Mouse (Mus musculus): ENCODE measurements around the gene Srgap3.
"Not testable (repeated sequence)": the region's sequence is repeated elsewhere in the genome, so short reads cannot be mapped to it uniquely, and the experiment has no call there.

The Srgap3 gene

DNA sequence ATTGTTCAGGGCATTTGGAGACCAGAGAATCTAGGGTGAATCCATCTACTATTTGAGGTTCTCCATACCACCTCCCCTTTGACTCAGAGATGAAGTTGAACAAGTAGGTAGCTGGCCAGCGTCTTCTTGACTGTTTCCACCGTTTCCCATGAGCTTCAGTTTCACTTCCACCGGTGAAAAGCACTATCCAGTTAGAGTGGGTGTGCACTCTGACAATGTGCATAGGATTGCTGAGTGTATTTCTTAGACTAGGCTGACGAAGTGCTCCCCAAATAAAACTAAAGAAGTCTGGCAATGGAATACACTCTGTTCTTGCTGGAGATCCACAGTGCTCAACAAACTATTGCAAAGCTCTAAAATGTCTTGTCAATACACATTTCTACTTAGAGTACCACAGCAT, 221.6 kb downstream of the Srgap3 start:
- Histone ChIP-seq H3K4me1 (replicated peaks; ENCODE audit: low read depth, low read length) (peaks cover 35% of the 10 kb centered on the region), H3K9me3 (ENCODE audit: low read length) (0 out of 2 replicates have a peak, but pooled peaks cover 3% of the 10 kb centered on the region), H3K27me3 (ENCODE audit: insufficient read depth, low read length) (no peaks in the 10 kb centered on the region), H3K36me3 (ENCODE audit: insufficient read depth, low read length) (no peaks in the 10 kb centered on the region), H3K4me3 (replicated peaks; ENCODE audit: low read length) (no peak overlapping the region)
- TF ChIP-seq POU5F1 (IDR thresholded peaks at IDR 0.05; ENCODE audit: borderline replicate concordance, low read length) (no peak), CTCF (conservative IDR thresholded peaks at IDR 0.05; ENCODE audit: low read length) (no peak), NANOG (IDR thresholded peaks at IDR 0.05; ENCODE audit: borderline replicate concordance, low read length) (no peak)

DNA sequence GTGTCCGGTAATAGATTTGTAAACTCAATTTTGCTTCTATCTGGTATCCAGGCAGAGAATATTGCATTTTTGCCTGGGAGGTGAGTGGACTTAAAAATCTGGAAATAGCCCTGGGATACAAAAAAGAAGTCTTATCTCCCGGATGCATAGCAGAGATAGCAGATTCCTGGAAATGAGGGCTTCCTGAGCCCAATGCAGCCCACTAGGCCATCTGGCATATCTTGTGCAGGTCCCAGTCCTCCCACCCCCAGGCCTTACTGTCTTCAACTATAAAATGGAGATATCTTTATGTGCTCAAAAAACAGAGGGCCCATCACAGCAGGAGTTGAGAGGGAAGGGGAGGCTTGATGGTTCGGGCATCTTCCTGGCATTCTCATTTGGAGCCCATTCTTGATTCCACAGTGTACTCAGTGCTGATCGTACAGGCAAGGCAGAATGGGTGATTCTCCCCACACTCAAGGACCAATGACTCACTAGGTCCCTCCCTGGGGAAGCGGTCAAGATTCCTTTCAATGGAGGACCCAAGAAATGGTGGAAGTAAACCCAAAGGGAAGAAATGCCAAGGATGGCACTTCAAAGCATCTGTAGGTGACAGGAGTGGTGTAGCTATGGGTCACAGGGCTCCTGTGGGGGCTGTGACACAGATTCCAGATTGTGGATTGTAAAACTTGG, 226.5 kb downstream of the Srgap3 start:
- peaks cover 23% of the 10 kb centered on the region for H3K9me3 ChIP-seq (ENCODE audit: low read length)
- no peaks in the 10 kb centered on the region for H3K4me1 ChIP-seq (replicated peaks; ENCODE audit: low read depth, low read length)
- H3K27me3 ChIP-seq (ENCODE audit: insufficient read depth, low read length): peaks cover 6% of the 10 kb centered on the region; the same call in 1 of the 2 replicates
- no peak overlapping the region for H3K4me3 ChIP-seq (replicated peaks; ENCODE audit: low read length)
- H3K36me3 ChIP-seq (ENCODE audit: insufficient read depth, low read length): no peaks in the 10 kb centered on the region
- TF ChIP-seq NANOG (IDR thresholded peaks at IDR 0.05; ENCODE audit: borderline replicate concordance, low read length) (no peak), CTCF (conservative IDR thresholded peaks at IDR 0.05; ENCODE audit: low read length) (no peak), POU5F1 (IDR thresholded peaks at IDR 0.05; ENCODE audit: borderline replicate concordance, low read length) (no peak)

DNA sequence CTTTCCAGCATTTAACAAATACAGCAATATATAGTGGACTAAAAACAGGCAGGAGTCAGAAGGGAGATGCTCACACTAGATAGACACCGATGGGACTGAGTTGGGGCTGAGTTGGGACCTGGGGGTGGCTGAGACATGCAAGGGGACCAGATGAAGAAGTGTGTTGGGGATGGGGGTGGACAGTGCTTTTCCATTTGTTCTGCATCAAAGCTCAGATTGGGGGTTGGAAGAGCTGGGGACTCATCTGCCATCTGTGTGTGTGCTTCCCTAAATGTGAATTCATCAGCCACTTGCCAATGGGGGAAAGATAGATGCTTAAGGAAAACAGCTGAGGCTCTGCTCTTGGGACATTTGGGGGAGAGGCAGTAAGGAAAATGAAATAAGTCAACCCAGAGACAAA, 227.1 kb downstream of the Srgap3 start:
- H3K36me3 ChIP-seq (ENCODE audit: insufficient read depth, low read length): no peaks in the 10 kb centered on the region
- no peak for TF ChIP-seq POU5F1 (IDR thresholded peaks at IDR 0.05; ENCODE audit: borderline replicate concordance, low read length)
- TF ChIP-seq NANOG (IDR thresholded peaks at IDR 0.05; ENCODE audit: borderline replicate concordance, low read length): no peak
- TF ChIP-seq CTCF (conservative IDR thresholded peaks at IDR 0.05; ENCODE audit: low read length): no peak

GRCm38 (mm10) chr6:112717168-112717567, 229.9 kb downstream of the Srgap3 start:
- Histone ChIP-seq H3K4me1 (replicated peaks; ENCODE audit: low read depth, low read length) (no peaks in the 10 kb centered on the region), H3K9me3 (ENCODE audit: low read length) (peaks cover 57% of the 10 kb centered on the region), H3K27me3 (ENCODE audit: insufficient read depth, low read length) (peaks cover 6% of the 10 kb centered on the region; the same call in 1 of the 2 replicates), H3K36me3 (ENCODE audit: insufficient read depth, low read length) (no peaks in the 10 kb centered on the region), H3K4me3 (replicated peaks; ENCODE audit: low read length) (no peak overlapping the region)
- TF ChIP-seq POU5F1 (IDR thresholded peaks at IDR 0.05; ENCODE audit: borderline replicate concordance, low read length) (no peak), CTCF (conservative IDR thresholded peaks at IDR 0.05; ENCODE audit: low read length) (peak; percentile 17), NANOG (IDR thresholded peaks at IDR 0.05; ENCODE audit: borderline replicate concordance, low read length) (no peak)

More for the DNA sequence above, 227.1 kb downstream of the Srgap3 start:
- H3K4me1 ChIP-seq (replicated peaks; ENCODE audit: low read depth, low read length): no peaks in the 10 kb centered on the region
- H3K27me3 ChIP-seq (ENCODE audit: insufficient read depth, low read length): peaks cover 6% of the 10 kb centered on the region; the same call in 1 of the 2 replicates
- H3K9me3 ChIP-seq (ENCODE audit: low read length): peaks cover 28% of the 10 kb centered on the region
- no peak overlapping the region for H3K4me3 ChIP-seq (replicated peaks; ENCODE audit: low read length)

DNA sequence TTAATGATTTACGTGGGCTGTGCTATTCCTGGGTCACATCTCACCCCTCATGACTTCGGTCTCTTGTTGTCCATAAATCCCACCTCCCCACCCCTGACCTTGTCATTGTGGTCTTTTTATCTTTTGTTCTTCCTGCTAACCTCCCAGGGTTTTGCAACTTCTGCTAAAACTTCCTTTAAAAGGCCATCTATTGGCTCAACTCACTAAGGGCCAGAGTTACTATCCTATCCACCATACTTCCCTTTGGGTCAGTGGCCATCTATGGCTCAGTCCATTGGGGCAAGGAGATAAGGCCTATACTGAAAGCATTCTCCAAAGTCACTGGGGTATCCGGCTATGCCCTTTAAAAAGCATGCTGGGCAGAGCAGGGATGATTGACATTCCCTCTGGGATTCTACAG, 233.1 kb downstream of the Srgap3 start:
- no peaks in the 10 kb centered on the region for H3K4me1 ChIP-seq (replicated peaks; ENCODE audit: low read depth, low read length)
- no peak for TF ChIP-seq POU5F1 (IDR thresholded peaks at IDR 0.05; ENCODE audit: borderline replicate concordance, low read length)
- TF ChIP-seq NANOG (IDR thresholded peaks at IDR 0.05; ENCODE audit: borderline replicate concordance, low read length): no peak
- TF ChIP-seq CTCF (conservative IDR thresholded peaks at IDR 0.05; ENCODE audit: low read length): no peak
- H3K27me3 ChIP-seq (ENCODE audit: insufficient read depth, low read length): peaks cover 4% of the 10 kb centered on the region; the same call in 1 of the 2 replicates
- H3K4me3 ChIP-seq (replicated peaks; ENCODE audit: low read length): no peak overlapping the region
- H3K9me3 ChIP-seq (ENCODE audit: low read length): peaks cover 60% of the 10 kb centered on the region
- no peaks in the 10 kb centered on the region for H3K36me3 ChIP-seq (ENCODE audit: insufficient read depth, low read length)

- H3K9me3 ChIP-seq (ENCODE audit: low read length): peaks cover 38% of the 10 kb centered on the region
- not testable (repeated sequence) for H3K4me3 ChIP-seq (replicated peaks; ENCODE audit: low read length); H3K36me3 ChIP-seq (ENCODE audit: insufficient read depth, low read length); H3K4me1 ChIP-seq (replicated peaks; ENCODE audit: low read depth, low read length)
- peaks cover 13% of the 10 kb centered on the region for H3K27me3 ChIP-seq (ENCODE audit: insufficient read depth, low read length)
Observed at GRCm38 (mm10) chr6:112702296-112702695, 244.8 kb downstream of the Srgap3 start.

- Histone ChIP-seq H3K27me3 (ENCODE audit: insufficient read depth, low read length) (peaks cover 18% of the 10 kb centered on the region), H3K4me3 (replicated peaks; ENCODE audit: low read length) (no peak overlapping the region), H3K4me1 (replicated peaks; ENCODE audit: low read depth, low read length) (peaks cover 10% of the 10 kb centered on the region), H3K36me3 (ENCODE audit: insufficient read depth, low read length) (no peaks in the 10 kb centered on the region), H3K9me3 (ENCODE audit: low read length) (peaks cover 38% of the 10 kb centered on the region)
- TF ChIP-seq POU5F1 (IDR thresholded peaks at IDR 0.05; ENCODE audit: borderline replicate concordance, low read length) (no peak), CTCF (conservative IDR thresholded peaks at IDR 0.05; ENCODE audit: low read length) (peak; percentile 96)
Observed at GRCm38 (mm10) chr6:112700392-112700791, 246.7 kb downstream of the Srgap3 start.

DNA sequence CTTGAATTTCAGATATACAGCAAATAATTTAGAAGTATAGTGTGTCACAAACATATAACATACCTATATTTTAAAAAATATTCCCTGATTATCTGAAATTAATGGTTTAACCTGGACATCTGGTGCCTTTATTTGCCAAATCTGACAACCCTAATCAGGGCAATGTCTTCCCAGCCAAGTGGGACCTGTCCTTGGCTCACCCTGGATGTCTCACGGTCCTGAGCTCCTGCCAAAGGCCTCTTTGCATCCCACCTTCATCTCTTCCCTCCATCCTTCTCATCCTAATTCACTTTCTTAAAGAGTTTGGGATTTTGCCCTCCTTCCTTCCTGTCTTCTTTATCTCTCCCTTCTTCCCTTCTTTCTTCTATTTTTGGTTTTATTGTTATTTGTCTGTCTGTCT, 248.0 kb downstream of the Srgap3 start:
- no peak overlapping the region for H3K4me3 ChIP-seq (replicated peaks; ENCODE audit: low read length)
- H3K9me3 ChIP-seq (ENCODE audit: low read length): peaks cover 31% of the 10 kb centered on the region
- no peak for TF ChIP-seq POU5F1 (IDR thresholded peaks at IDR 0.05; ENCODE audit: borderline replicate concordance, low read length)
- no peak for TF ChIP-seq CTCF (conservative IDR thresholded peaks at IDR 0.05; ENCODE audit: low read length)
- no peak for TF ChIP-seq NANOG (IDR thresholded peaks at IDR 0.05; ENCODE audit: borderline replicate concordance, low read length)
- peaks cover 22% of the 10 kb centered on the region for H3K4me1 ChIP-seq (replicated peaks; ENCODE audit: low read depth, low read length)
- H3K36me3 ChIP-seq (ENCODE audit: insufficient read depth, low read length): no peaks in the 10 kb centered on the region
- peaks cover 18% of the 10 kb centered on the region for H3K27me3 ChIP-seq (ENCODE audit: insufficient read depth, low read length)

Measured in E14TG2a.4 (cell line).